Mouse (Mus musculus): ENCODE data around the gene Mllt1. TPM values are rescaled to one million over a fixed set of nuclear protein-coding genes. Genes with fewer than 3 reads are reported as not detected.

Mllt1 gene
- total RNA-seq, 1 experiment: 24.6 TPM

DNA sequence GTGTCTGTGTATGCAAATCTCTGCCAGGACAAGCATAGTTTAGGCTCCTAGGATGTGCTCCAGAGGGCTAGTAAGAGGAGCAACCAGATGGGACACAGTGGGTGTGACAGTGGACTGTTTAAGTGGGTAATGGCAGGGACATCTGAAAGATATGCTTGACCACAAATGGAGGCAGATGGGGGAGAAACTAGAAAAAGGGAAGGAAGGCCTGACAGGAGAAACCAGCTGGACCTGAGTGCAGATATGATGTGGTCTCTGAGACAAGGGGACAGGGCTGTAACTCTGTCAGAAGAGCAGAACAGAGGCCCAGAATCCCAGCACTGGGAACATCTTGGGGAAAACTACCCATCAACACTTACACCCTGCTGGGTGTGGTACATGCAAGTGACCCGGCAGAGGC lies 5.7 kb downstream of the Mllt1 start:
- H3K27ac ChIP-seq (ENCODE audit: insufficient read depth, low read depth, low read length, poor library complexity, severe bottlenecking): no peak overlapping the region
- no peak for DNase-seq (ENCODE audit: low read depth, low spot score)
- TF ChIP-seq ZNF384 (IDR thresholded peaks at IDR 0.05; ENCODE audit: low read depth, low read length) (no peak), MAFK (IDR thresholded peaks at IDR 0.05; ENCODE audit: insufficient read depth, low read depth, low read length) (no peak), CHD2 (IDR thresholded peaks at IDR 0.05; ENCODE audit: low read depth, low read length) (no peak), ZC3H11A (IDR thresholded peaks at IDR 0.05; ENCODE audit: borderline replicate concordance, low read depth, low read length) (no peak), HCFC1 (IDR thresholded peaks at IDR 0.05; ENCODE audit: borderline replicate concordance, insufficient read depth, low read length) (no peak)
- H3K36me3 ChIP-seq (ENCODE audit: control insufficient read depth, insufficient read depth, low read length, poor library complexity, severe bottlenecking): peaks cover 12% of the 10 kb centered on the region
- no peak overlapping the region for H3K4me3 ChIP-seq (ENCODE audit: insufficient read depth in 1 of 2, low read depth in 1 of 2, low read length in 2 of 2, poor library complexity in 1 of 2, severe bottlenecking in 1 of 2)
- H3K9me3 ChIP-seq (ENCODE audit: control insufficient read depth, insufficient read depth, low read depth, low read length): no peaks in the 10 kb centered on the region
- in situ Hi-C loops (cut with MboI; ENCODE audit: low sequenced_read_pairs in 2 of 2, unreplicated experiment in 2 of 2): no loop called here
- H3K9ac ChIP-seq (ENCODE audit: insufficient read depth, low read depth, low read length, poor library complexity, severe bottlenecking): no peak overlapping the region
- H3K4me1 ChIP-seq (ENCODE audit: control insufficient read depth in 2 of 2, insufficient read depth in 2 of 2, low read length in 2 of 2, poor library complexity in 1 of 2): peaks cover 8 to 14% of the 10 kb centered on the region in 2 experiments; a peak in 3 of 4 replicates

DNA sequence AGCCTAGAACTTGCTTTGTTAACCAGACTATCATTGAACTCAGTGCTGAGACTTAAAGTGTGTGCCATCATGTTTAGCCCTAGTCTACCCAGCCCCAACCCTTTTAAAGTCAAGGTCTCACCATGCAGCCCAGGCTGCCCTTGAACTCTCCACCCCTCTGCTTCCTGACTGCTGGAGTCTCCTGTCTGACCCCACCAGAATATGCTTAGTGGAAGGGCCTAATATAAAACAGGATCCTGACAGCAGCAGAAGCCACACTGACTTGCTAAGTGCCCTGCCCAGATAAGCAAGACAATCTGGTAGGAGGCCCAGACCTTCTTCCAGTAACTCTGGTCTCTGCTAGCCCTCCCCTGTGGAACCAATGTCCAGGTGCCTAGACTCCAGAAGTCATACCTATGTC lies 6.1 kb downstream of the Mllt1 start:
- Histone ChIP-seq H3K36me3 (ENCODE audit: control insufficient read depth, insufficient read depth, low read length, poor library complexity, severe bottlenecking) (peaks cover 12% of the 10 kb centered on the region), H3K9ac (ENCODE audit: insufficient read depth, low read depth, low read length, poor library complexity, severe bottlenecking) (no peak overlapping the region), H3K27ac (ENCODE audit: insufficient read depth, low read depth, low read length, poor library complexity, severe bottlenecking) (no peak overlapping the region), H3K4me3 (ENCODE audit: insufficient read depth in 1 of 2, low read depth in 1 of 2, low read length in 2 of 2, poor library complexity in 1 of 2, severe bottlenecking in 1 of 2) (no peak overlapping the region), H3K4me1 (ENCODE audit: control insufficient read depth in 2 of 2, insufficient read depth in 2 of 2, low read length in 2 of 2, poor library complexity in 1 of 2) (peaks cover 7 to 11% of the 10 kb centered on the region in 2 experiments; a peak in 3 of 4 replicates), H3K9me3 (ENCODE audit: control insufficient read depth, insufficient read depth, low read depth, low read length) (no peaks in the 10 kb centered on the region)
- no peak for DNase-seq (ENCODE audit: low read depth, low spot score)
- TF ChIP-seq ZNF384 (IDR thresholded peaks at IDR 0.05; ENCODE audit: low read depth, low read length) (no peak), CHD2 (IDR thresholded peaks at IDR 0.05; ENCODE audit: low read depth, low read length) (no peak), MAFK (IDR thresholded peaks at IDR 0.05; ENCODE audit: insufficient read depth, low read depth, low read length) (no peak), HCFC1 (IDR thresholded peaks at IDR 0.05; ENCODE audit: borderline replicate concordance, insufficient read depth, low read length) (no peak), ZC3H11A (IDR thresholded peaks at IDR 0.05; ENCODE audit: borderline replicate concordance, low read depth, low read length) (no peak)
- in situ Hi-C loops (cut with MboI; ENCODE audit: low sequenced_read_pairs in 2 of 2, unreplicated experiment in 2 of 2): no loop called here

GRCm38 (mm10) chr17:56925998-56926397 lies 9.2 kb downstream of the Mllt1 start:
- Histone ChIP-seq H3K9me3 (ENCODE audit: control insufficient read depth, insufficient read depth, low read depth, low read length) (no peaks in the 10 kb centered on the region), H3K36me3 (ENCODE audit: control insufficient read depth, insufficient read depth, low read length, poor library complexity, severe bottlenecking) (peaks cover 21% of the 10 kb centered on the region), H3K9ac (ENCODE audit: insufficient read depth, low read depth, low read length, poor library complexity, severe bottlenecking) (no peak overlapping the region), H3K27ac (ENCODE audit: insufficient read depth, low read depth, low read length, poor library complexity, severe bottlenecking) (no peak overlapping the region), H3K4me3 (ENCODE audit: insufficient read depth in 1 of 2, low read depth in 1 of 2, low read length in 2 of 2, poor library complexity in 1 of 2, severe bottlenecking in 1 of 2) (no peak overlapping the region), H3K4me1 (ENCODE audit: control insufficient read depth in 2 of 2, insufficient read depth in 2 of 2, low read length in 2 of 2, poor library complexity in 1 of 2) (peaks cover 5 to 6% of the 10 kb centered on the region in 2 experiments; a peak in 1 of 4 replicates)
- in situ Hi-C loops (cut with MboI; ENCODE audit: low sequenced_read_pairs in 2 of 2, unreplicated experiment in 2 of 2): no loop called here
- DNase-seq (ENCODE audit: low read depth, low spot score): no peak
- TF ChIP-seq HCFC1 (IDR thresholded peaks at IDR 0.05; ENCODE audit: borderline replicate concordance, insufficient read depth, low read length) (no peak), ZNF384 (IDR thresholded peaks at IDR 0.05; ENCODE audit: low read depth, low read length) (no peak), ZC3H11A (IDR thresholded peaks at IDR 0.05; ENCODE audit: borderline replicate concordance, low read depth, low read length) (no peak), CHD2 (IDR thresholded peaks at IDR 0.05; ENCODE audit: low read depth, low read length) (no peak), MAFK (IDR thresholded peaks at IDR 0.05; ENCODE audit: insufficient read depth, low read depth, low read length) (no peak)

DNA sequence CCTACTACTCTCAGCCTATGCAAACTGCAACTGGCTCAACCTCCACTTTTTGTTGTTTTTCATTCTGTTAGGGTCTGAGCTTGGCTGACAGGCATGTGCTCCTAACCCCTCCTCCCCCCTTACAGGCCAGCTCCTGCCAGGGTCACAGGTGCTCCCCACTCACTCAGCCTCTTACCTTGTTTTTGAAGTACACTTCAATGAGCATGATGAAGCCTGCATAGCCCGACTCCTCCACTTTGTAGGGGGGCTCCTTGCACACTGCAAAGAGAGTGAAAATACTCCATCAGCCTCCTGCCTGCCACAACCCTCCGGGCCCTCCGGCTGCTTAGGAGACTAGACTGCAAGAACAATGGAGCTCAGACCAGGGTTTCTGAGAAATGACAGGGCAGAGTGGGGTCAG lies 15.5 kb downstream of the Mllt1 start:
- Histone ChIP-seq H3K36me3 (ENCODE audit: control insufficient read depth, insufficient read depth, low read length, poor library complexity, severe bottlenecking) (peaks cover 39% of the 10 kb centered on the region), H3K27ac (ENCODE audit: insufficient read depth, low read depth, low read length, poor library complexity, severe bottlenecking) (no peak overlapping the region), H3K9me3 (ENCODE audit: control insufficient read depth, insufficient read depth, low read depth, low read length) (no peaks in the 10 kb centered on the region), H3K4me3 (ENCODE audit: insufficient read depth in 1 of 2, low read depth in 1 of 2, low read length in 2 of 2, poor library complexity in 1 of 2, severe bottlenecking in 1 of 2) (no peak overlapping the region), H3K4me1 (ENCODE audit: control insufficient read depth in 2 of 2, insufficient read depth in 2 of 2, low read length in 2 of 2, poor library complexity in 1 of 2) (no peaks in the 10 kb centered on the region), H3K9ac (ENCODE audit: insufficient read depth, low read depth, low read length, poor library complexity, severe bottlenecking) (no peak overlapping the region)
- no peak for DNase-seq (ENCODE audit: low read depth, low spot score)
- TF ChIP-seq HCFC1 (IDR thresholded peaks at IDR 0.05; ENCODE audit: borderline replicate concordance, insufficient read depth, low read length) (no peak), MAFK (IDR thresholded peaks at IDR 0.05; ENCODE audit: insufficient read depth, low read depth, low read length) (no peak), ZC3H11A (IDR thresholded peaks at IDR 0.05; ENCODE audit: borderline replicate concordance, low read depth, low read length) (no peak), ZNF384 (IDR thresholded peaks at IDR 0.05; ENCODE audit: low read depth, low read length) (no peak), CHD2 (IDR thresholded peaks at IDR 0.05; ENCODE audit: low read depth, low read length) (no peak)
- in situ Hi-C loops (cut with MboI; ENCODE audit: low sequenced_read_pairs in 2 of 2, unreplicated experiment in 2 of 2): no loop called here

DNA sequence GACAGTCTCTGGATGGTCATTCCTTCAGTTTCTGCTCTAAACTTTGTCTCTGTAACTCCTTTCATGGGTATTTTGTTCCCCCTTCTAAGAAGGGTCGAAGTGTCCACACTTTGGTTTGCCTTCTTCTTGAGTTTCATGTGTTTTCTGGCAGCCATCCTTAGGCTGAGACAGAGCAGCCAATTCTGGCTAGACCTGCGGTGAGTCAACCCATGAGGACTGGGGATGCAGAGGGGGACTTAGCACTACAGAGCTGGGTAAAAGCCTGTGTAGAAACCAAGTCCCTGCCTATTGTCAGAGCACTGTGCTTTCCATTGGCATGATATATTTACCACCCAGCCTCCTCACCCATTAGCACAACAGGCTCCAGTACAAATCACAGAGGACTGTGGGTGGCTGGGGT lies 18.0 kb downstream of the Mllt1 start:
- H3K36me3 ChIP-seq (ENCODE audit: control insufficient read depth, insufficient read depth, low read length, poor library complexity, severe bottlenecking): peaks cover 34% of the 10 kb centered on the region; the same call in 1 of the 2 replicates
- no peaks in the 10 kb centered on the region for H3K4me1 ChIP-seq (ENCODE audit: control insufficient read depth in 2 of 2, insufficient read depth in 2 of 2, low read length in 2 of 2, poor library complexity in 1 of 2)
- H3K4me3 ChIP-seq (ENCODE audit: insufficient read depth in 1 of 2, low read depth in 1 of 2, low read length in 2 of 2, poor library complexity in 1 of 2, severe bottlenecking in 1 of 2): no peak overlapping the region
- TF ChIP-seq ZNF384 (IDR thresholded peaks at IDR 0.05; ENCODE audit: low read depth, low read length) (no peak), CHD2 (IDR thresholded peaks at IDR 0.05; ENCODE audit: low read depth, low read length) (no peak)
- H3K9me3 ChIP-seq (ENCODE audit: control insufficient read depth, insufficient read depth, low read depth, low read length): no peaks in the 10 kb centered on the region
- no peak for DNase-seq (ENCODE audit: low read depth, low spot score)
- no peak overlapping the region for H3K9ac ChIP-seq (ENCODE audit: insufficient read depth, low read depth, low read length, poor library complexity, severe bottlenecking)
- in situ Hi-C loops (cut with MboI; ENCODE audit: low sequenced_read_pairs in 2 of 2, unreplicated experiment in 2 of 2): no loop called here
- H3K27ac ChIP-seq (ENCODE audit: insufficient read depth, low read depth, low read length, poor library complexity, severe bottlenecking): no peak overlapping the region

All from ES-E14 (cell line).